ENCODE assay signal across 12 mouse cellular contexts in genomic region chr8:105517346-105517745, GRCm38 (mm10). TPM values are rescaled to one million over a fixed set of nuclear protein-coding genes. Genes with fewer than 3 reads are reported as not detected.
DNase-seq lines count a peak whose midpoint lies in the region; ATAC-seq and TF ChIP-seq lines count a peak whose summit lies in the region.
"Had no signal": no experiment of that assay in that cellular context is flagged by ENCODE, and none has a peak within 500 bp of the region (broad histone marks: within the 10 kb centered on the region; RNA-seq: fewer than 3 reads in every experiment).

No protein-coding gene starts in this region.

- no peak overlapping the region for H3K4me3 ChIP-seq in forebrain, embryonic 10.5 days
- H3K4me3 ChIP-seq in forebrain, embryonic 14.5 days (ENCODE audit: low read depth, low read length), result no peak overlapping the region
- H3K4me3 ChIP-seq in intestine, embryonic 14.5 days (ENCODE audit: low read depth, low read length), result no peak overlapping the region
- H3K4me3 ChIP-seq in intestine, embryonic 16.5 days (ENCODE audit: low read length), result no peak overlapping the region
- no peak overlapping the region for H3K4me3 ChIP-seq in lung, postnatal 0 days (ENCODE audit: low read depth, low read length)
- no peak overlapping the region for H3K4me3 ChIP-seq in embryonic facial prominence, embryonic 11.5 days (ENCODE audit: low read depth, low read length)

- H3K27me3 ChIP-seq in forebrain, embryonic 10.5 days (ENCODE audit: poor library complexity, severe bottlenecking), result peaks cover 66% of the 10 kb centered on the region
- H3K27me3 ChIP-seq in forebrain, embryonic 14.5 days (replicated peaks; ENCODE audit: control insufficient read depth, insufficient read depth, low read length), result peaks cover 15% of the 10 kb centered on the region
- H3K27me3 ChIP-seq in intestine, embryonic 14.5 days (replicated peaks; ENCODE audit: control insufficient read depth, insufficient read depth, low read length), result 0 out of 2 replicates have a peak, but pooled peaks cover 3% of the 10 kb centered on the region
- no peaks in the 10 kb centered on the region; the same call in 1 of the 2 replicates for H3K27me3 ChIP-seq in intestine, embryonic 16.5 days (replicated peaks; ENCODE audit: control insufficient read depth, insufficient read depth, low read length)
- no peaks in the 10 kb centered on the region for H3K27me3 ChIP-seq in lung, postnatal 0 days (replicated peaks; ENCODE audit: insufficient read depth, low read length)
- no peaks in the 10 kb centered on the region for H3K27me3 ChIP-seq in embryonic facial prominence, embryonic 11.5 days (ENCODE audit: control insufficient read depth, insufficient read depth, low read length)
- H3K27me3 ChIP-seq: Patski had no signal

- WGBS in forebrain, embryonic 10.5 days, result 48% methylated on average over 8 of the region's 8 CpGs
- WGBS in forebrain, embryonic 14.5 days, result 52% methylated on average over 8 of the region's 8 CpGs
- WGBS in intestine, embryonic 14.5 days, result 30% methylated on average over 8 of the region's 8 CpGs
- 37% methylated on average over 8 of the region's 8 CpGs for WGBS in intestine, embryonic 16.5 days
- WGBS in lung, postnatal 0 days, result 18% methylated on average over 7 of the region's 8 CpGs
- WGBS in embryonic facial prominence, embryonic 11.5 days, result 40% methylated on average over 8 of the region's 8 CpGs

- H3K9me3 ChIP-seq in forebrain, embryonic 10.5 days, result no peaks in the 10 kb centered on the region
- H3K9me3 ChIP-seq in forebrain, embryonic 14.5 days (replicated peaks; ENCODE audit: control insufficient read depth, low read length), result no peaks in the 10 kb centered on the region
- no peaks in the 10 kb centered on the region for H3K9me3 ChIP-seq in intestine, embryonic 14.5 days (ENCODE audit: control insufficient read depth, low read length)
- no peaks in the 10 kb centered on the region for H3K9me3 ChIP-seq in intestine, embryonic 16.5 days (ENCODE audit: control insufficient read depth, low read length)
- no peaks in the 10 kb centered on the region for H3K9me3 ChIP-seq in lung, postnatal 0 days (ENCODE audit: low read length)
- no peaks in the 10 kb centered on the region for H3K9me3 ChIP-seq in embryonic facial prominence, embryonic 11.5 days (replicated peaks; ENCODE audit: control insufficient read depth, low read length)

- no peak for DNase-seq in forebrain, embryonic 10.5 days (ENCODE audit: extremely low spot score, low spot score)
- DNase-seq in forebrain, embryonic 14.5 days (ENCODE audit: low spot score), result no peak
- DNase-seq in intestine, embryonic 14.5 days (ENCODE audit: low spot score), result no peak
- DNase-seq in lung, postnatal 0 days (ENCODE audit: low spot score), result peak; percentile 28
- no peak for DNase-seq in lung, postnatal 25 days (ENCODE audit: low spot score)
- DNase-seq in embryonic facial prominence, embryonic 11.5 days (ENCODE audit: low spot score), result peak; percentile 47
- no peak for DNase-seq in urinary bladder, adult 18-20 months (ENCODE audit: low spot score in 2 of 2)
- DNase-seq: cerebellum, adult 11 months; kidney, postnatal 14 days; lung, adult 18-20 months had no signal

- H3K36me3 ChIP-seq in forebrain, embryonic 10.5 days (replicated peaks), result peaks cover 5% of the 10 kb centered on the region
- H3K36me3 ChIP-seq in forebrain, embryonic 14.5 days (ENCODE audit: control insufficient read depth, insufficient read depth, low read length), result 0 out of 2 replicates have a peak, but pooled peaks cover 5% of the 10 kb centered on the region
- H3K36me3 ChIP-seq in intestine, embryonic 14.5 days (ENCODE audit: control insufficient read depth, insufficient read depth, low read length), result no peaks in the 10 kb centered on the region
- H3K36me3 ChIP-seq in intestine, embryonic 16.5 days (ENCODE audit: control insufficient read depth, insufficient read depth, low read length), result no peaks in the 10 kb centered on the region
- no peaks in the 10 kb centered on the region for H3K36me3 ChIP-seq in lung, postnatal 0 days (ENCODE audit: insufficient read depth, low read length)
- no peaks in the 10 kb centered on the region for H3K36me3 ChIP-seq in embryonic facial prominence, embryonic 11.5 days (replicated peaks; ENCODE audit: control insufficient read depth, insufficient read depth, low read depth, low read length)

- peaks cover 72% of the 10 kb centered on the region for H3K4me1 ChIP-seq in forebrain, embryonic 10.5 days
- peaks cover 11% of the 10 kb centered on the region for H3K4me1 ChIP-seq in forebrain, embryonic 14.5 days (ENCODE audit: control insufficient read depth, insufficient read depth, low read length)
- H3K4me1 ChIP-seq in intestine, embryonic 14.5 days (replicated peaks; ENCODE audit: control insufficient read depth, insufficient read depth, low read length), result peaks cover 36% of the 10 kb centered on the region
- H3K4me1 ChIP-seq in intestine, embryonic 16.5 days (ENCODE audit: control insufficient read depth, insufficient read depth, low read length), result peaks cover 22% of the 10 kb centered on the region
- peaks cover 17% of the 10 kb centered on the region for H3K4me1 ChIP-seq in lung, postnatal 0 days (ENCODE audit: insufficient read depth, low read depth, low read length)
- H3K4me1 ChIP-seq in embryonic facial prominence, embryonic 11.5 days (ENCODE audit: control insufficient read depth, insufficient read depth, low read length), result peaks cover 9% of the 10 kb centered on the region

- no peak overlapping the region for H3K4me2 ChIP-seq in forebrain, embryonic 14.5 days (ENCODE audit: low read length)
- peak overlapping the region; percentile 22; the same call in 1 of the 2 replicates for H3K4me2 ChIP-seq in intestine, embryonic 14.5 days (ENCODE audit: low read length)
- no peak overlapping the region for H3K4me2 ChIP-seq in intestine, embryonic 16.5 days (ENCODE audit: low read depth, low read length)
- no peak overlapping the region for H3K4me2 ChIP-seq in lung, postnatal 0 days (replicated peaks; ENCODE audit: low read depth, low read length)
- H3K4me2 ChIP-seq in embryonic facial prominence, embryonic 11.5 days (ENCODE audit: low read depth, low read length), result no peak overlapping the region

- no peak for ATAC-seq in forebrain, embryonic 14.5 days
- no peak for ATAC-seq in intestine, embryonic 14.5 days (replicated peaks; ENCODE audit: low FRiP score, low TSS enrichment, low read depth)
- ATAC-seq in intestine, embryonic 16.5 days, result no peak
- ATAC-seq in lung, postnatal 0 days, result no peak
- no peak for ATAC-seq in embryonic facial prominence, embryonic 11.5 days (replicated peaks; ENCODE audit: insufficient number of reproducible peaks, low FRiP score, low TSS enrichment, low read depth)
- ATAC-seq: Patski had no signal

- TF ChIP-seq EP300 in lung, postnatal 0 days (IDR thresholded peaks at IDR 0.05), result no peak

- 0 out of 2 replicates have a peak overlapping the region, but pooled peaks have one; percentile 89 for H3K27ac ChIP-seq in forebrain, embryonic 10.5 days
- H3K27ac ChIP-seq in forebrain, embryonic 14.5 days (ENCODE audit: low read depth, low read length), result no peak overlapping the region
- H3K27ac ChIP-seq in intestine, embryonic 14.5 days (ENCODE audit: low read depth), result no peak overlapping the region
- no peak overlapping the region for H3K27ac ChIP-seq in intestine, embryonic 16.5 days (ENCODE audit: low read length)
- H3K27ac ChIP-seq in lung, postnatal 0 days (ENCODE audit: low read length), result no peak overlapping the region
- H3K27ac ChIP-seq in embryonic facial prominence, embryonic 11.5 days (replicated peaks; ENCODE audit: low read depth, low read length), result no peak overlapping the region

- no peak overlapping the region for H3K9ac ChIP-seq in forebrain, embryonic 14.5 days (ENCODE audit: low read length)
- H3K9ac ChIP-seq in intestine, embryonic 14.5 days (ENCODE audit: low read length), result no peak overlapping the region
- H3K9ac ChIP-seq in intestine, embryonic 16.5 days (ENCODE audit: low read depth, low read length), result no peak overlapping the region
- H3K9ac ChIP-seq in lung, postnatal 0 days (replicated peaks; ENCODE audit: low read depth), result no peak overlapping the region
- peak overlapping the region; percentile 14 for H3K9ac ChIP-seq in embryonic facial prominence, embryonic 11.5 days (replicated peaks; ENCODE audit: low read length)

- TF ChIP-seq CTCF in lung, postnatal 0 days (IDR thresholded peaks at IDR 0.05), result no peak

RNA-seq across cellular contexts. Expression of gene Hsd11b2, which starts 1.2 kb away (rescaled TPM):
- 12.3 and 15.6 TPM in 2 replicates for polyA plus RNA-seq in forebrain, embryonic 10.5 days (2016; fragmentation: Nextera tagmentation; extraction: Ambion mirVana)
- polyA plus RNA-seq in forebrain, embryonic 14.5 days (2014; fragmentation: Nextera tagmentation; extraction: Ambion mirVana), result 1.1 and 1.8 TPM in 2 replicates
- polyA plus RNA-seq in intestine, embryonic 14.5 days (2014; fragmentation: Nextera tagmentation; extraction: Ambion mirVana), result 3.1 and 3.8 TPM in 2 replicates
- 1.9 and 2.3 TPM in 2 replicates for polyA plus RNA-seq in intestine, embryonic 16.5 days (2015; fragmentation: Nextera tagmentation; extraction: Ambion mirVana)
- polyA plus RNA-seq in lung, postnatal 0 days (2015; fragmentation: Nextera tagmentation; extraction: Ambion mirVana), result 1.8 and 2.9 TPM in 2 replicates
- polyA plus RNA-seq in embryonic facial prominence, embryonic 11.5 days (2014; fragmentation: Nextera tagmentation; extraction: Ambion mirVana), result 11.9 and 12.6 TPM in 2 replicates

RNA-seq across cellular contexts. Expression of gene Zdhhc1, which starts 20.6 kb away (rescaled TPM):
- 12.9 and 18.5 TPM in 2 replicates for polyA plus RNA-seq in forebrain, embryonic 10.5 days (2016; fragmentation: Nextera tagmentation; extraction: Ambion mirVana)
- 15.5 and 22.0 TPM in 2 replicates for polyA plus RNA-seq in forebrain, embryonic 14.5 days (2014; fragmentation: Nextera tagmentation; extraction: Ambion mirVana)
- 25.0 and 25.2 TPM in 2 replicates for polyA plus RNA-seq in intestine, embryonic 14.5 days (2014; fragmentation: Nextera tagmentation; extraction: Ambion mirVana)
- 17.5 and 18.5 TPM in 2 replicates for polyA plus RNA-seq in intestine, embryonic 16.5 days (2015; fragmentation: Nextera tagmentation; extraction: Ambion mirVana)
- polyA plus RNA-seq in lung, postnatal 0 days (2015; fragmentation: Nextera tagmentation; extraction: Ambion mirVana), result 40.6 and 41.7 TPM in 2 replicates
- 15.0 and 17.9 TPM in 2 replicates for polyA plus RNA-seq in embryonic facial prominence, embryonic 11.5 days (2014; fragmentation: Nextera tagmentation; extraction: Ambion mirVana)

RNA-seq across cellular contexts. Expression of gene Tppp3, which starts 46.0 kb away (rescaled TPM):
- 23.3 and 23.9 TPM in 2 replicates for polyA plus RNA-seq in forebrain, embryonic 10.5 days (2016; fragmentation: Nextera tagmentation; extraction: Ambion mirVana)
- polyA plus RNA-seq in forebrain, embryonic 14.5 days (2014; fragmentation: Nextera tagmentation; extraction: Ambion mirVana), result 49.2 and 57.0 TPM in 2 replicates
- polyA plus RNA-seq in intestine, embryonic 14.5 days (2014; fragmentation: Nextera tagmentation; extraction: Ambion mirVana), result 36.2 and 39.8 TPM in 2 replicates
- polyA plus RNA-seq in intestine, embryonic 16.5 days (2015; fragmentation: Nextera tagmentation; extraction: Ambion mirVana), result 41.9 and 42.3 TPM in 2 replicates
- polyA plus RNA-seq in lung, postnatal 0 days (2015; fragmentation: Nextera tagmentation; extraction: Ambion mirVana), result 675 and 696 TPM in 2 replicates
- polyA plus RNA-seq in embryonic facial prominence, embryonic 11.5 days (2014; fragmentation: Nextera tagmentation; extraction: Ambion mirVana), result 49.5 and 59.1 TPM in 2 replicates

RNA-seq across cellular contexts. Expression of gene Atp6v0d1, which starts 48.5 kb away (rescaled TPM):
- 65.3 and 73.4 TPM in 2 replicates for polyA plus RNA-seq in forebrain, embryonic 10.5 days (2016; fragmentation: Nextera tagmentation; extraction: Ambion mirVana)
- 194 and 211 TPM in 2 replicates for polyA plus RNA-seq in forebrain, embryonic 14.5 days (2014; fragmentation: Nextera tagmentation; extraction: Ambion mirVana)
- 72.7 and 78.5 TPM in 2 replicates for polyA plus RNA-seq in intestine, embryonic 14.5 days (2014; fragmentation: Nextera tagmentation; extraction: Ambion mirVana)
- 115 and 125 TPM in 2 replicates for polyA plus RNA-seq in intestine, embryonic 16.5 days (2015; fragmentation: Nextera tagmentation; extraction: Ambion mirVana)
- 141 and 146 TPM in 2 replicates for polyA plus RNA-seq in lung, postnatal 0 days (2015; fragmentation: Nextera tagmentation; extraction: Ambion mirVana)
- polyA plus RNA-seq in embryonic facial prominence, embryonic 11.5 days (2014; fragmentation: Nextera tagmentation; extraction: Ambion mirVana), result 89.8 and 95.5 TPM in 2 replicates

Comparison
In these comparisons a context has a peak if more than half of its experiments do, and no peak if none do; other contexts are left out.
1. DNase-seq: peak in lung, postnatal 0 days (single experiment) and embryonic facial prominence, embryonic 11.5 days (single experiment); none in forebrain, embryonic 10.5 days (single experiment), forebrain, embryonic 14.5 days (single experiment), intestine, embryonic 14.5 days (single experiment), lung, postnatal 25 days (single experiment) and urinary bladder, adult 18-20 months (0 of 2).
2. RNA of gene Tppp3, which starts 46.0 kb away (polyA plus RNA-seq): 675 to 696 TPM in lung, postnatal 0 days; 49.5 to 59.1 TPM in embryonic facial prominence, embryonic 11.5 days, 49.2 to 57.0 TPM in forebrain, embryonic 14.5 days, 41.9 to 42.3 TPM in intestine, embryonic 16.5 days, 36.2 to 39.8 TPM in intestine, embryonic 14.5 days and 23.3 to 23.9 TPM in forebrain, embryonic 10.5 days; every median in the first group is over 10 times any median in the second.